In the genomic region with DNA sequence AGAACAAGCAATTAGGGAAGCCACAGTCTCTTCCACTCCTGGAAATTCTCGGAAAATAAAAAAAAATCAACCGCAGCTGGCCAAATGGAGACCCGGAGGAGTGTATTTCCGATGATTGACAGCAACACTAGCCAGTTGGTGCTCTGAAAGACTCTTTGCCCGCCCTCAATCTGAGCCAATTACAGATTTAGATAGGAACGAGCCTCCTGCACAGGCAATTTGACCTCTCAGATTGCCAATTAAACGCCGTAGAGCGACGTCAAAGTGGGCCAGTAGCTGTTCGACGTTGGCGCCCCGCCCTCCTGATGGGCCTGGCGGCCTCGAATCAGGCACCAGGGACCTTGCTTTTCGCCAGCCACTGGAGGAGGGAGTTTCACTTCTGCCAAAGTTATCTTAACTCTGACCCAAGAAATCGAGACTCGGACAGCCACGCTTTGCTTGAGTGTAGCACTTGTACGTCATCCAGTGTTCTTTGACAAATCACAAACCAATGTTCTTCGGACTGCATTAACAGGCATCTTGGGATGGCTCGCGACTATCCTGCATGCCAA, we compare ENCODE assay signal across 8 mouse cellular contexts. TPM values are rescaled to one million over a fixed set of nuclear protein-coding genes. Genes with fewer than 3 reads are reported as not detected.
DNase-seq lines count a peak whose midpoint lies in the region; ATAC-seq and TF ChIP-seq lines count a peak whose summit lies in the region.

A gene (minus strand): TSS at position 83 of the 551 bp plus-strand sequence.

- peak within 1 kb of the TSS; percentile 72 for H3K4me3 ChIP-seq in hindbrain, embryonic 13.5 days

- H3K27ac ChIP-seq in hindbrain, embryonic 13.5 days, result peak within 1 kb of the TSS; percentile 84

- POLR2A ChIA-PET in Patski (lab: Charles Lee), result no interaction called here

- CTCF ChIA-PET in Patski (lab: Charles Lee), result interaction anchor here (1.3 to 2.3 kb wide), 2 partner anchors 38 to 46 kb away, joined by 4 to 7 read pairs; a partner anchor contains a TSS

- under 1% methylated on average over 24 of the region's 24 CpGs for WGBS in hindbrain, embryonic 13.5 days

- peaks cover 19% of the 10 kb centered on the region for H3K4me1 ChIP-seq in hindbrain, embryonic 13.5 days (replicated peaks)

- no peaks in the 10 kb centered on the region for H3K36me3 ChIP-seq in hindbrain, embryonic 13.5 days

- H3K9me3 ChIP-seq in hindbrain, embryonic 13.5 days, result no peaks in the 10 kb centered on the region

- no peak for TF ChIP-seq CTCF in Patski (IDR thresholded peaks at IDR 0.05)

- DNase-seq in Patski (ENCODE audit: low read depth, low spot score), result peak; percentile 99
- peak; percentile 98 for DNase-seq in cerebellum, postnatal 14 days
- DNase-seq in frontal cortex, postnatal 14 days (ENCODE audit: low spot score in 2 of 2), result peak; percentile 98 to 99
- peak; percentile 88 to 93 for DNase-seq in layer of hippocampus, postnatal 25 days (ENCODE audit: extremely low spot score in 1 of 2, low spot score in 1 of 2)
- DNase-seq in lung, postnatal 25 days (ENCODE audit: low spot score), result peak; percentile 100
- DNase-seq in retina, embryonic 14.5 days (ENCODE audit: low spot score), result peak; percentile 99
- DNase-seq in thymus, postnatal 4 days, result peak; percentile 93

- peak; percentile 98 for ATAC-seq in Patski
- ATAC-seq in hindbrain, embryonic 13.5 days (ENCODE audit: low FRiP score), result peak; percentile 98

- H3K4me2 ChIP-seq in hindbrain, embryonic 13.5 days, result peak within 1 kb of the TSS; percentile 70

- H3K27me3 ChIP-seq in Patski, result no peaks in the 10 kb centered on the region
- H3K27me3 ChIP-seq in hindbrain, embryonic 13.5 days, result no peaks in the 10 kb centered on the region

- H3K9ac ChIP-seq in hindbrain, embryonic 13.5 days, result peak within 1 kb of the TSS; percentile 79

- in situ Hi-C loops in Patski (cut with MboI; ENCODE audit: low pct_unique_long_range_greater_than_20kb), result loop anchor here (10.0 kb wide), 1 partner anchor 611 kb away; a partner anchor contains a TSS

RNA-seq across cellular contexts. Expression of the gene that starts here (rescaled TPM):
- 8.9 TPM for polyA plus RNA-seq in Patski (2021)
- 6.1 and 6.9 TPM in 2 replicates for polyA plus RNA-seq in hindbrain, embryonic 13.5 days (2015; fragmentation: Nextera tagmentation; extraction: Ambion mirVana)
- total RNA-seq in layer of hippocampus, postnatal 25 days (2021), result 10 to 100 TPM; 65.7 to 69.1 TPM

Comparison
In these comparisons a context has a peak if more than half of its experiments do, and no peak if none do; other contexts are left out.
1. Peak in every context shown above with its lines: DNase-seq, ATAC-seq, H3K4me3 ChIP-seq and H3K27ac ChIP-seq.